Mouse (Mus musculus): ENCODE measurements around the gene Crocc. TPM values are rescaled to one million over a fixed set of nuclear protein-coding genes. Genes with fewer than 3 reads are reported as not detected.

The Crocc gene
- polyA plus RNA-seq, 1 experiment: 2.6 TPM

- TF ChIP-seq GATA1 (IDR thresholded peaks at IDR 0.05; ENCODE audit: low read length): no peak
Observed at GRCm38 (mm10) chr4:141052442-141052841, 7.9 kb downstream of the Crocc start.

- TF ChIP-seq GATA1 (IDR thresholded peaks at IDR 0.05; ENCODE audit: low read length): no peak
Observed at GRCm38 (mm10) chr4:141049476-141049835, 10.9 kb downstream of the Crocc start.

GRCm38 (mm10) chr4:141048810-141049475 is 11.4 kb downstream of the Crocc start:
- TF ChIP-seq GATA1 (IDR thresholded peaks at IDR 0.05; ENCODE audit: low read length): no peak

- no peak for TF ChIP-seq GATA1 (IDR thresholded peaks at IDR 0.05; ENCODE audit: low read length)
Observed at GRCm38 (mm10) chr4:141044816-141045215, 15.5 kb downstream of the Crocc start.

GRCm38 (mm10) chr4:141041117-141041516 is 19.2 kb downstream of the Crocc start:
- no peak for TF ChIP-seq GATA1 (IDR thresholded peaks at IDR 0.05; ENCODE audit: low read length)

GRCm38 (mm10) chr4:141033606-141034549 is 26.5 kb downstream of the Crocc start:
- TF ChIP-seq GATA1 (IDR thresholded peaks at IDR 0.05; ENCODE audit: low read length): no peak

GRCm38 (mm10) chr4:141031733-141032132 is 28.6 kb downstream of the Crocc start:
- no peak for TF ChIP-seq GATA1 (IDR thresholded peaks at IDR 0.05; ENCODE audit: low read length)

- no peak for TF ChIP-seq GATA1 (IDR thresholded peaks at IDR 0.05; ENCODE audit: low read length)
Observed at GRCm38 (mm10) chr4:141030541-141031206, 29.7 kb downstream of the Crocc start.

GRCm38 (mm10) chr4:141024992-141025391 is 35.4 kb downstream of the Crocc start:
- TF ChIP-seq GATA1 (IDR thresholded peaks at IDR 0.05; ENCODE audit: low read length): no peak

- no peak for TF ChIP-seq GATA1 (IDR thresholded peaks at IDR 0.05; ENCODE audit: low read length)
Observed at GRCm38 (mm10) chr4:141024052-141024451, 36.3 kb downstream of the Crocc start.

- TF ChIP-seq GATA1 (IDR thresholded peaks at IDR 0.05; ENCODE audit: low read length): no peak
Observed at GRCm38 (mm10) chr4:141021614-141021929, 38.8 kb downstream of the Crocc start.

GRCm38 (mm10) chr4:141020811-141021613 is 39.3 kb downstream of the Crocc start:
- no peak for TF ChIP-seq GATA1 (IDR thresholded peaks at IDR 0.05; ENCODE audit: low read length)

- TF ChIP-seq GATA1 (IDR thresholded peaks at IDR 0.05; ENCODE audit: low read length): no peak
Observed at GRCm38 (mm10) chr4:141020220-141020619, 40.1 kb downstream of the Crocc start.

GRCm38 (mm10) chr4:141017657-141018436 is 42.5 kb downstream of the Crocc start:
- no peak for TF ChIP-seq GATA1 (IDR thresholded peaks at IDR 0.05; ENCODE audit: low read length)

- TF ChIP-seq GATA1 (IDR thresholded peaks at IDR 0.05; ENCODE audit: low read length): no peak
Observed at GRCm38 (mm10) chr4:141016311-141016710, 44.0 kb downstream of the Crocc start.
